Mouse (Mus musculus): Measurements from ENCODE around the gene Rdh12.
"Not testable (repeated sequence)": the region's sequence is repeated elsewhere in the genome, so short reads cannot be mapped to it uniquely, and the experiment has no call there.

Gene Rdh12

DNA sequence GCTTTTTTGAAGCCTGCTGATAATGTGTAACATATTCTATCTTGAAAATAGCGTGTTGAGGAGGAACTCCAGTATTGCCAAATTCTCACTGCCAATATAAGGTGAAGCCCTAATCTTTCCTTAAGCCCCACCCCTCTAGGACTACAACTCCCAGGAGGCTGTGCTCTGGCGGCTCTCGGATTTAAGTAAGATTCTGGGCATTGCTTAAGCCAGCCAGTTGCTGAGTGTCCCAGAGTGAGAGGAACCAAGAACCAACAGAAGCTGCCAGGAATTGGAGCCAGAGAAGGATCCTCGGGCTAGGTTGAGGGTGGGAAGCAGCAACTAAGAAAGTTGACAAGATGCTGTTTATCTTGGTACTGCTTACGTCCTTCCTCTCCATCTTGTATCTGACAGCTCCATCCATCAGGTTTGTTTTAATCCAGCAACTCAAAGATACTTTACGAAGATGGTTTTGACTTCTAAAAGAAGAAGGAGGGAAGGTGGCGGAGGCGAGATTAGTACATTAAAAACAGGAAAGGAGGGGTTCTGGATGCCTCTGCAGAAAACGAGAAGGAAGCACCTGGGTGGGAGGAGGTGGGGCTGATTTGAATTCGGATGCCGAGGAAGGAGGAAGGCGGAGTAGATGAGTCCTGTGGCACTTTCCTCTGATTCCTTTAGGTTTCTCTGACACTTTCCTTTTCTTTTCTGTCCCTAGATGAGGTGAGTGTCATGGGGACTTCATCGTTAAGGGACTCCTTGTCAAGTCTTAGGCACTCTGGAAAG is at the start of gene Rdh12:
Rdh12 (plus strand) TSS at position 212 of the 762 bp plus-strand sequence.
- ATAC-seq (ENCODE audit: insufficient number of reproducible peaks, low FRiP score, low TSS enrichment) = peak; percentile 91

DNA sequence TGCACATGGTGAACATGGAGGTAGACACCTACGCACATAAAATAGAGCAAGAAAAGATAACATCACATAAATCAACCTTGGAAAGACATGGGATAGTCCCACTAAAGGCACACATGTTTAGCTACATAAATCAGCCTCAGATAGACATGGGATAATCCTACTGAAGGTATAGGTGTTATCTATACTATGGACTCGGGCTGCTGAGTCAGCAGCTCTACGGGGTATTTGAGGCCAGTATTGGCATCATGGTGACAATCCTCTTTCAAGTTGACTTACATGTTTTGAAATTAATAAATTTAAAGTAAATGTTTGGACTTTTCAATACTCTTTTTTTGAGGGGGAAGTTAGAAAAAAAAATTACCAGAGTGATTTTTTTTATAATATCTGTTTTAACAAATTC is 45.8 kb upstream of the Rdh12 start:
- no peak for ATAC-seq (ENCODE audit: insufficient number of reproducible peaks, low FRiP score, low TSS enrichment)

DNA sequence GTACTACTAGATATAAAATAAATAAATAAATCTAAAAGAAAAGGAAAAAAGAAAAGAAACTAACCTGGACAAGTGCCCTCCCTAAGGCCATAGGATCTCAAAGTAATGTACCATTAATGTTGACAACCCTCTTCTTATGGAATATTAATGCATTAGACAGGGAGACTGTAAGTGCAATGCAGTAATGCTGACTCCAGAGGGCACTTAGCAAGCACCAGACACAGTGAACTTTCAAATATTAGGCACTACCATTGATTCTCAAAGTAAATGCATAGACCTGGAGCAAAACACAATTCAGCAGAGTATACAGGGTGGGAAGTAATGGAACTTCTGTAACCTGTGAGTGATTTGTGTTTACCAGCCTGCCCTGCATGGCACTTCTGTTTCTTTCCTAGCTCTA is 39.5 kb upstream of the Rdh12 start:
- ATAC-seq (ENCODE audit: insufficient number of reproducible peaks, low FRiP score, low TSS enrichment) = no peak

DNA sequence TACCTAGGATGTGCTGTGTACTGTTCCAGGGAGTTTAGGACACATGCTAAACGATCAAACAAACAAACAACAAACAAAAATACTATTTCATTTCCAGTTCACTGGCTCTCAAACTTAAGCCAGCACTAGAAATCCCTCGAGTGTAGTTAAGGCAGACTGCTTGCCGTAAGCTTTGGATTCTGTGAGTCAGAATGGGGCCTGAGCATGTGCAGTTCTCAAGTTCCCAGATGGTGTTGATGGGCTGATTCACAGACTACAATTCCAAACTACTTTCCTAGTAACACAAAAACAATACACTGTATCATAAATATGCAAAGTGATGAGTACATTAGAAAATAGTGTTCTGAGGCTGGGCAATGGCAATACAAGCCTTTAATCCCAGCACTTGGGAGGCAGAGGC is 38.3 kb upstream of the Rdh12 start:
- no peak for ATAC-seq (ENCODE audit: insufficient number of reproducible peaks, low FRiP score, low TSS enrichment)

DNA sequence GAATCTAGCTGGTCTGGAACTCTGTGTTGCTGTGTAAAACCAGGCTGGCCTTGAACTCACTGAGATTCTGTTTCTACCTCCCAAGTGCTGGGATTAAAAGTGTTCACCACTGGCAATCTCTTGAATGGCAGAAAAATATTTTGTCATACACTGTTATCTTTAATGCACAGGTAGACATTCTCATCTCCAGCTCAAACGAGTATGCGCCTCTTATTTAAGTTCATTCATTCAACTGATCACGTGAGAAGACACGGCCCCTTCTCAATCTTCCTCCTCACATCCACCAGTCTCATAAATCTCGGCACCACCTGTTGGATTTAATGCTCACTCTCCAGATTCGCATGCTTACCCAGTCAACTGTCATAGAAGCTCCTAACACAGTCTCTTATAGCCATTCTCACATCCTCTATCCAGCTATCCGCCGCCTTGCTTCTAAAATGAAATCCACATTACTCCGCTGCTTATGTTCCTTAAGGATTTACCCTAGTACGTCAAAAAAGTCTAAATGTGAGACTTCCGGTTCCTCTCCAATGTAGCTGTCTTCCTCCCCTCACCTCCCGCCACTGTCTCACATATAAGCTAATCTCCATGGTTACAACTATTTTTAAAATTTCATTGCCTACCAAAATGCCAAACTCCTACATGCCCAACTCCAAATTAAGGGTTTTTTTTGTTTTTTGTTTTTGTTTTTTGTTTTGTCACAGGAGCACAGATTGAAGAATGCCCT is 37.3 kb upstream of the Rdh12 start:
- no peak for ATAC-seq (ENCODE audit: insufficient number of reproducible peaks, low FRiP score, low TSS enrichment)

DNA sequence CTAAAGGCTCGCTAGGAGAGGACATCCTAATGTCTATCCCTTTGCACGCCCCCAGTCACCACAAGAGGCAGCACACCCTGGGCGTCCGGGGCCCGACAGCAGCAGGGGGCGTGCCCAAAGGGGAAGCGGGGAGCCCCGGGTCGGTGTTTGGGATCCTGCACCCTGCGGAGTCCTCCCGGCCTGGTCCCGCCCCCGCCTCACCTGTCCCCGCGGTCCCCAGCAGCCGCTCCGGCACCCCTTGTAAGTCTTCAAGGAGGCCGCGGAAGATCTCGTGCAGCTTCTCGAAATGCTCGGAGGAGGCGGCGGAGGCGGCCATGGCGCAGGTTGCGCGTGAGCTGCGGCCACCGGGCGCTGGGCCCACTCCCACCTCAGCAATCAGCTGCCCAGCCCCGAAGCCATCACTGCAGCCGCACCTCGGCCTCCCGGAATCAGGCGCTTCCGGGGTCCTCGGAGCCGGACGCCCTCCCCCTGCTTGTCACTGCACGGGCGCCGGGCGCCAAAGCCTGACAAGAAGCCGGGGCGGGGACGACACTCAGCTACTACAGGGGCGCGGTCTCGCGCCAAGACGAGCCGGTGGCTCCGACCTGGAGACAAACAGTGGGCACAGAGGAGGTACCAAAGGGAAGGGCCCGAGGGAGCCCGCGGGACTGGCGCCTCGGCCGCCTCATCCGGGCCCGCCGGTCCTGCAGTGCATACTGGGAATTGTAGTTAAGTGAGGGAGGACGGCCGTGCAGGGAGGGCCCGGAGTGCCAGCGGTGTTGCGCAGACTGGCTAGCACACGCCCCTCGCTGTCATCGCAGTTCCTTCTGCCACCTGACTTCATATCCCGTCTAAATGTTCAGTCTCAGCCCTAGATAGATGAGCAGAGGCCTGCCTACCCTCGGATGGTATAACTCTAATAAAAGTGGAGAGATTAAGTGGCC is 36.4 kb upstream of the Rdh12 start, which contains the start of gene Vti1b:
Vti1b (minus strand) TSS at position 649 of the 923 bp plus-strand sequence.
- peak; percentile 99 for ATAC-seq (ENCODE audit: insufficient number of reproducible peaks, low FRiP score, low TSS enrichment)

DNA sequence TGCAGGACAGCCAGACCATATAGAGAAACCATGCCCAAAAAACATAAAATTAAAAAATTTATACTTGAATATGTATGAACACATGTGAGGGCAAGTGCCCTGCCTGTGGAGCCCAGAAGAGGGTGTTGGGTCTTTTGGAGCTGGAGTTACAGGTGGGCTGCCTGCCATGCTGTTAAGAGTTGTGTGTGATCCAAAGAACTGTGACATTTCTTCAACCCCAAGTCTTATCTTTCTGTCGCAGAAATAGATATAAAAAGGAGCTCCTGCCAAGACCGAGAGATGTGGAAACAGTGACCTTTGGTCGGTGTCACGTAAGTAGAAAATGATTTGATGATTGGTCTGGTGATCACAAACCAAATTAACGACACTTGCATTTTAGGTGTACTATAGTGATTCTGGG is 35.0 kb upstream of the Rdh12 start:
- no peak for ATAC-seq (ENCODE audit: insufficient number of reproducible peaks, low FRiP score, low TSS enrichment)

DNA sequence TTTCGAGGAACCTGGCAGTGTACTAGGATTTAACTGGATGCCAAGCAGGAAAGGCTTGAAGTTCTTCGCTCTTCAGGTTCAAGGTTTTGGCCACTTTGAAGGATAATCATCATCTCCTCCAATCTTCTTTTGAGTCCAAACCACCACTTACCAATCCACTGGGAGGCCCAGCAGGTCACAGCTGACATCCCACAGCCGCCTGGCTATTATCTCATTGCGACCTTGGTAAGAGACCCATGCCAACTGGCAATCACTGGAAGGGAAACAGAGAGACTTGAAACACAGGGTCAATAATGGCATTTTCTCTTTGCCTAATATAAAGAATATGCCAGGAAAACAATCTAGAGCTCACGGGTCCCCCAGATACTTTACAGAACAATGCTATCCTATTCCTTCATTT is 32.7 kb upstream of the Rdh12 start:
- no peak for ATAC-seq (ENCODE audit: insufficient number of reproducible peaks, low FRiP score, low TSS enrichment)

DNA sequence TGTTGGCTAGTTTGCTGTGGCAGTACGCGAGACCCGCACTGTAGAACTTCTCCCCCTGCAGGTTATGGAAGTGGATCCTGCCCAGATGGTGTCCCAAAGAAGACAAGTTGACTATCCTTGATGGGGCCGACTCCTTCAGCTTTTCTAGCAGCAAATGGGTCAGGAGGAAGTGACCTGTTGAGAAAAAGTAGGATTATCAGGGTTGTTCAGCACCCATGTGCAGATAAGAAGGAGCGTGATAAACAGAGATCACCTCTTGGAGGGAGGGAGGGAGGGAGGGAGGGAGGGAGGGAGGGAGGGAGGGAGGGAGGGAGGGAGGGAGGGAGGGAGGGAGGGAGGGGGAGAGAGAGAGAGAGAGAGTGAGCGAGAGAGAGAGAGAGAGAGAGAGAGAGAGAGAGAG is 23.6 kb upstream of the Rdh12 start:
- ATAC-seq (ENCODE audit: insufficient number of reproducible peaks, low FRiP score, low TSS enrichment) = not testable (repeated sequence)

DNA sequence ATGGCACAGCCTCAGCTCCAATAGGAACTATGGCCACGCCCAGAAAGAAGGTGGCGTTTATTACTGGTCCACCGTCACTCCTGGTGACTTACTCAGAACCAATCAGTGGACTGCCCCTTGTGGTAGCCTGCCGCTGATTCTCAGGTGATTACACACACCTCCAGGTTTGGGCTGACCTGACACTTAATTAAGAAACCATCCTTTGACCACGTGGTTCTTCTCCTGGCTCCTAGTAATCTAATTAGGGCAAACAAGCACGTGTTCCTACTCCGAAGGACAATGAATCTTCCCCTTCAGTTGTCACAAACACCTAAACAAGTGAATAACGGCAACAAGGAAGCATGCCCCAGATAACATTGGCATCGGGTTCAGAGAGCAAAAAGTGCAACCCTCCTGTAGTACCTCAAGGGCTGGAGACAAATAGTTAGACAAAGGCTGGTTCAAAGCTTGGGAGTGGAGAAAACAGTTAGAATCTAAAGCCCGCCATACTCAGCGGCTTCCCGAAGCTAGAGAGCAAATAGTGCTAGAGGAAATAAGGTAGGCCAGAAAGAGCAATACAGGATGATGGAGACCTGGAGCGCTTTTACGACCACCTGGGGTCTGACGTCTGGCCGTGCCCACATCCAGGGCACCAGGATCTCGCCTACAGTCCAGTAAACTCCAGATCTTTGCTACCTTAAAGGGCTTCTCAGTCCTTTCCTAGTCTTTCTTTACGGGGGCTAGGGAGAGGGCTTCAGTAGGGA is 17.6 kb upstream of the Rdh12 start:
- ATAC-seq (ENCODE audit: insufficient number of reproducible peaks, low FRiP score, low TSS enrichment) = peak; percentile 88

DNA sequence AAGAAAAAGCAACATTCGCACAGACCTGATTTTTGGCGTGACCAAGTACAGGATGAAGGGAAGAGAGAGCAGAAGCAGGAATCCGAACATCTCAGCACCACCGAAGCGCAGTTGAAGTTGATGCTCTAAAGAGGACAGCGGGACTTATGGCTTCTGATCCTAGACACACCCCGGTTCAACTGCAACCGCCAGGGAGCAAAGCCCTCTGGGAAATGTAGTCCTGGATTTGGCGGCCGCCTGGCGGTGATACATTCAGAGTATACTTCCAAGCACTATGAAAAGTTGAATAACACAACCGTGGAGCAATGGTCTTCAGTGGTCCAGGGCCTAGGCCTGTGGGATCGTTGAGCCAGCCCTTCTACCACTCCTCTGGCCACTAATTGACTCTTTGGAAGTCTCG is 17.0 kb upstream of the Rdh12 start:
- ATAC-seq (ENCODE audit: insufficient number of reproducible peaks, low FRiP score, low TSS enrichment) = peak; percentile 92

DNA sequence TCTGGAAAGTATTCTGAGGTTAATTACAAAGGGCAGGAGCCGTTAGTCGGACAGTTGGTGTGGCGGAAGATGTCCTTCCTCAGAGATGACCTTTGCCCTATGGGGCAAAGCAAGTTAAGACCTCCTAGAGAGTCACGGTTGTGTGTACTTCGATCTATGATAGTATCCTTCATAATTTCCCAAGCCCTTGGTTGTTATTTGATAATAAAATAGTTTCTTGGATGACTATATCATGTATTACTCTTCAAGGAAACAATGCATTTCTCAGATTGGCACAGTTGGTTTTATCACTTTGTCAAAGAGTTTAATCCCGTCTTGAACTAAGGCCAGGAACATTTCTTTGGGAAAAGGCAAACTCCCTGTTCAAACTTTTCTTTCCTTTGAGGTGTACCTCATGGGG is 16.5 kb upstream of the Rdh12 start, which contains the start of gene Rdh11:
Rdh11 (minus strand) TSS at position 101 of the 400 bp plus-strand sequence.
- ATAC-seq (ENCODE audit: insufficient number of reproducible peaks, low FRiP score, low TSS enrichment) = no peak

DNA sequence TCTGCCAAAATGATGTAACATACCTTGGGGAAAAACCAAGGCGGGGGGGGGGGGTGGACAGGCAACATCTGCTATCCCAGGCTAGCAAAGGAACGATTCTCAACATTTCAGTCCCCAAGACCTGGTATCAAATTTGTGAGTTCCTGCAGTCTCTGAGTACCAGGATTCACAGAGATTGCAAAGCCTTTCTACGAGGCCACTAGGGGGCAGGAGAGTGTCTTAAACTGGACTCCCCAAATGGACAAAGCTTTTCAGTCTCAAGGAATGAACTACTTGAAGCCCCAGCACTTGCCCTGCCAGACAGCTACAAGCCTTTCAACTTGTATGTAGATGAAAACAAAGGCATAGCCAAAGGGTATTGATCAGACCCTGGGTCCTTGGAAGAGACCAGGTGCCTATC is 15.3 kb upstream of the Rdh12 start:
- no peak for ATAC-seq (ENCODE audit: insufficient number of reproducible peaks, low FRiP score, low TSS enrichment)

DNA sequence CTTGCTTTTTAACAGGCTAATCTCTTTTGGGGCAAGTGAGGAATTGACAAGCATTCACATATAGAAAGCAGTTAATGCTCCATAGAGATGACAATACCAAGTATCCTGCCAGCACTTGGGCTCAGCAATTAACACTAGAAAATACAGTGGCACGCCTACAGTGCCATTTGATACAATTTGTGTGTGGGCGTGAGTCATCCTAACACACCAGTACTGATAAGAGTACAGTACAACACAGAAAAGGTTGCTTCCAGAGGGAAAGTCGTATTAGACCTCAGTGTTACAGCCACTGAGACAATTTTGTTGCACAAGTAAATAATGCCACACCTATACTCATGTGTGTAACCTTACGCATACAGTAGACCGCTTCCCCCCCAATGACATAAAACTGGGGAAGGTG is 11.6 kb upstream of the Rdh12 start:
- no peak for ATAC-seq (ENCODE audit: insufficient number of reproducible peaks, low FRiP score, low TSS enrichment)

DNA sequence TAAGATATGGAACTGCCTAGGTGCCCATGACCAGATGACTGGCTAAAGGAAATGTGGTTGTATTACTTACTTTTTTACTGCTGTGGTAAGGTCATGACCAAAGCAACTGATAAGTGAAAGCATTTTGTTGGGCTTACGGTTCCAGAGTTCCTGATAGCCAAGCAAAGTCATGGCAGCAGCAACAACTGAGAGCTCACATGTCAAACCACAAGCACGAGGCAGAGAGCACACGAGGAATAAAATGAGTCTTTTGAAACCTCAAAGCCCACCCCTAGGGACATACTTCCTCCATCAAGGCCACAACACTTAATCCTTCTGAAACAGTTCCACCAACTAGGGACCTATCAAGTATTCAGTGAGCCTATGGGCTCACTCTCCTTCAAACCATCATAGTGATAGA is 6.8 kb upstream of the Rdh12 start:
- no peak for ATAC-seq (ENCODE audit: insufficient number of reproducible peaks, low FRiP score, low TSS enrichment)

DNA sequence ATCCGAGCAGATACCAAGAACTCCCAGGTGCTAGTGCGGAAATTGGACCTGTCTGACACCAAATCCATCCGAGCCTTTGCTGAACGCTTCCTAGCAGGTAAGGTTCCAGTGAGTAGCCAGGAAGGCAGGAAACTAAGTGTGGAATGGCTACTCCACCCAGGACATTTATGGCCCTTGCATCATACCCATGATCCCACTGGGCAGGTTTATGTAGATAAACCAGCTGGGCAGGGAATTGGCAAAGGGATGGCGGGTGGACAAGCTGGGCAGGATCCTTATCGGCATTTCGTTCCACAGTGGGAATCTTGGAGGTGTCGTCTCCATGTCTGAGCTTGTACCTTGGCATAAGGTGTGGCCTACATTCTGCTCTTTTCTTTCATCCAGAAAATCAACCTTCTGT is 2.7 kb downstream of the Rdh12 start:
- no peak for ATAC-seq (ENCODE audit: insufficient number of reproducible peaks, low FRiP score, low TSS enrichment)

DNA sequence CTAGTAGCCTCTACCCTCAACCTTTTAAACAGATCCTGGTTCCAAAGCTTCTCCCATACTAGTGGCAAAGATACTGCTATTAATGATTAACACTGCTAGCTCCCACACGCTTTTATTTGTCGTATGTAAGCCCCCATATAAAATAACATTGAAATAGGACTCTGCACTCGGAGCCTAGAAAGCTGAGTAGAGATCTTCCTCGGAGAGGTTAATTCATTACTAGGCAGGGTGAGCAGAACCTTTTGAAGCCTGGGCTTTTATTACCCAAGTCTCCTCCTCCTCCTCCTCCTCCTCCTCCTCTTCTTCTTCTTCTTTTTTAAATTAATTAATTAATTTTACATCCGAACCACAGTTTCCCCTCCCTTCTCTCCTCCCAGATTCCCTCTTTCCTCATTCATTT is 8.8 kb downstream of the Rdh12 start:
- ATAC-seq (ENCODE audit: insufficient number of reproducible peaks, low FRiP score, low TSS enrichment) = no peak

DNA sequence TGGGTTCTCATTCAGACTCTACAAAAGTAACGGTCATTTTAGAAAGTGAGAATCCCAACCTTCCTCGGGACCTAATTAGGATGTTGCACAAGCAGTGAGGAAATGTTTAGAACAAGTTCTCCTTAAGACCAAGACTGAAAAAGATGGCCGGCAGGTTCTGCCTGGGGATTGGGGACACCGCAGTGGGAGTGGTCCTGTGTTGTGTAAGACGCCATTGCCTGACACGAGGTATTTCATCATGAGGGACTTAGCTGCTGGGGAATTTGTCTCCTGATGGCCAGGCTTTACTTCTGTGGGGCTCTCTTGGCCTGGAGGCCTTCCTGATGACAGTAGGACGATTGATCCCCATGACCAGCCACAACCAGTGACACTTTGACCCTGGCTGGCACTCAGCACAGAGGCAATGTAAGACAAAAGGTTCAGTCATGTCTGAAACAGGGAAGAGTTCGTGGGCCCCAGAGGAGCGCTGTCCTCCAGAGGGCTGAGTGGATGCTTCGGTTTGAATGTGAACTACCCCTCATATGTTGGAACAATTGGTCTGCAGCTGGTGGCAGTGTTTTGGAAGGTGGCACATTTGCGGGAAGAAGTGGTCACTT is 26.9 kb downstream of the Rdh12 start:
- no peak for ATAC-seq (ENCODE audit: insufficient number of reproducible peaks, low FRiP score, low TSS enrichment)

DNA sequence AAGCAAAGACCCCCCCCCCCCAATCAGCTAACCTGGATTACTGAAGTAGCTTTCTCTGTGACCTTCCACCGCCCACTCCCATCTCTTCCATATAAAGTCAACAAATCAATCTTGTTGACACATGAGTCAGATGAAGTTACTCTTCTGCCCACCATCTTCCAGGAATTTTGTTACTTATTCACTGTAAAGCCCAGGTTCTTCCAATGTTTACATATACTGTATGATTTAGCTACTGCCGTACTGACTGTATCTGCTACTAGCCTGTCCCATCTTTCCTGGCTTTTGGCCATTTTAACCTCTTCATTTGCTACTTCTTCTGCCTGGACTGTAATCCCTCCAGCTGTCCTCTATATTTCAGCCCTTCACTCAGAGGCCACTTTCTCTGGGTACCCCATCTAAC is 33.3 kb downstream of the Rdh12 start:
- no peak for ATAC-seq (ENCODE audit: insufficient number of reproducible peaks, low FRiP score, low TSS enrichment)

DNA sequence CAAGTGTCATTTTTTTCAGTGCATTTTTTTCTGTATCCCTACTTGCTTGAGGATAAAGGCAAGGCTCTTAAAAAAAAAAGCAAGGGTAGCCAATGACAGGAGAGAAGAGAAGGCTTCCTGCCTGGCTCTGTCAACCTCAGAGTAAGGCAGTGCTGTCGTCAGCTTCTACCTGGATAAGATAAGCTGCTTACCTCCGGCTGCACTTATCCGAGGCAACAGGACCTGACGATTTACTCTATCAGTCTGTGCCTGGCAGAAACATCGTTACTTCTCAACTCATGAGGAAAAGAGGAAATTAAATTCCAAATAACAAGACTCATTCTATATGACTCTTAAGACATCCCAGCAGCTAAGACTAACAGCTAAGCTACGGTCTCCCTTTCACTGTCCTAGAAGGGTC is 34.2 kb downstream of the Rdh12 start:
- ATAC-seq (ENCODE audit: insufficient number of reproducible peaks, low FRiP score, low TSS enrichment) = no peak

Measured in cerebellum, adult (tissue).